Mouse (Mus musculus): ENCODE results near the gene Otud7b.

GRCm38 (mm10) chr3:96118142-96118541, 13.8 kb downstream of the Otud7b start:
- TF ChIP-seq CTCF (conservative IDR thresholded peaks at IDR 0.05; ENCODE audit: insufficient read depth, insufficient read length, low read depth, low read length) (no peak), POLR2A (IDR thresholded peaks at IDR 0.05; ENCODE audit: low read depth, low read length) (no peak)

All from kidney, adult 2 months (tissue).